Mouse (Mus musculus): Measurements from ENCODE around the gene Chrne. TPM values are rescaled to one million over a fixed set of nuclear protein-coding genes. Genes with fewer than 3 reads are reported as not detected.

The Chrne gene
- polyA plus RNA-seq, 1 experiment: 0.53 TPM

DNA sequence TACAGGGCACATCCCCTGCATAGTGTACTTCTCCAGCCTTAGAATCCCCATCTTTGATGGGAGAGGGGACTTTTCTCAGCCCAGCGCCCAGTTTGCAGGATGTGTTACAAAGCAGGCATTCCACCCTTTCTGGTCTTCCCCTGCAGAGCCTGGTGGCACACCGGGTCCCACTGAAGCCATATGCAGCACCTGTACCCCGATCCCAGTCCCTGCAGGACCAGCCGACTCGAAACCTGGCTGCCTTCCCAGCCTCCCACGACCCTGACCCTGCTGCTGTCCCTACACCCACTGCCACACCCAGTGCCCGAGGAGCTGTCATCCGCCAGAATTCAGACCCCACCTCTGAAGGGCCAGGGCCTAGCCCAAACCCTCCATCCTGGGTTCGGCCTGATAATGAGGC is 11.4 kb downstream of the Chrne start:
- Histone ChIP-seq H3K27me3 (ENCODE audit: control insufficient read depth, insufficient read depth, low read length) (no peaks in the 10 kb centered on the region), H3K4me1 (replicated peaks; ENCODE audit: control insufficient read depth, insufficient read depth, low read length) (no peaks in the 10 kb centered on the region), H3K36me3 (ENCODE audit: control insufficient read depth, insufficient read depth, low read length) (peaks cover 34% of the 10 kb centered on the region), H3K4me3 (ENCODE audit: control insufficient read depth, insufficient read depth, low read length) (no peak overlapping the region), H3K27ac (ENCODE audit: control insufficient read depth, insufficient read depth, low read length) (no peak overlapping the region)
- no peak for DNase-seq
- WGBS: 96% methylated on average over 9 of the region's 9 CpGs
- TF ChIP-seq CTCF (IDR thresholded peaks at IDR 0.05; ENCODE audit: borderline replicate concordance, control insufficient read depth, extremely low read depth, insufficient read depth, low read length, poor library complexity) (no peak), POLR2A (IDR thresholded peaks at IDR 0.05; ENCODE audit: control insufficient read depth, extremely low read depth, insufficient read depth, low read length, poor library complexity) (no peak)

DNA sequence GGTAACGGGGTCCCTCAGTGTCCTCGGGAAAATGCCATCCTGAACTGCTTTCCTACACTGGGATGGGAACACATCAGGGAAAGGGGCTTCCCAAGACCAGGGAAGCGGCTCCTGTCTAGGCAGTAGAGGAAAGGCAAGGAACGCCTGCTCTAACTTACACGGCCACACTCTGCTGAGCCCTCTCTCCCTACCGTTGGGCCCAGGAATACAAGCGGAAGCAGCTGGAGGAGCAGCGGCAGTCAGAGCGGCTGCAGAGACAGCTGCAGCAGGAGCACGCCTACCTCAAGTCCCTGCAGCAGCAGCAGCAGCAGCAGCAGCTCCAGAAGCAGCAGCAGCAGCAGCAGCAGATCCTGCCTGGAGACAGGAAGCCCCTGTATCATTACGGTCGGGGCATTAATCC is 12.3 kb downstream of the Chrne start:
- DNase-seq: no peak
- Histone ChIP-seq H3K27me3 (ENCODE audit: control insufficient read depth, insufficient read depth, low read length) (no peaks in the 10 kb centered on the region), H3K36me3 (ENCODE audit: control insufficient read depth, insufficient read depth, low read length) (peaks cover 30% of the 10 kb centered on the region), H3K4me3 (ENCODE audit: control insufficient read depth, insufficient read depth, low read length) (no peak overlapping the region), H3K27ac (ENCODE audit: control insufficient read depth, insufficient read depth, low read length) (no peak overlapping the region), H3K4me1 (replicated peaks; ENCODE audit: control insufficient read depth, insufficient read depth, low read length) (no peaks in the 10 kb centered on the region)
- TF ChIP-seq CTCF (IDR thresholded peaks at IDR 0.05; ENCODE audit: borderline replicate concordance, control insufficient read depth, extremely low read depth, insufficient read depth, low read length, poor library complexity): no peak
- TF ChIP-seq POLR2A (IDR thresholded peaks at IDR 0.05; ENCODE audit: control insufficient read depth, extremely low read depth, insufficient read depth, low read length, poor library complexity): no peak
- WGBS: 98% methylated on average over 12 of the region's 12 CpGs

DNA sequence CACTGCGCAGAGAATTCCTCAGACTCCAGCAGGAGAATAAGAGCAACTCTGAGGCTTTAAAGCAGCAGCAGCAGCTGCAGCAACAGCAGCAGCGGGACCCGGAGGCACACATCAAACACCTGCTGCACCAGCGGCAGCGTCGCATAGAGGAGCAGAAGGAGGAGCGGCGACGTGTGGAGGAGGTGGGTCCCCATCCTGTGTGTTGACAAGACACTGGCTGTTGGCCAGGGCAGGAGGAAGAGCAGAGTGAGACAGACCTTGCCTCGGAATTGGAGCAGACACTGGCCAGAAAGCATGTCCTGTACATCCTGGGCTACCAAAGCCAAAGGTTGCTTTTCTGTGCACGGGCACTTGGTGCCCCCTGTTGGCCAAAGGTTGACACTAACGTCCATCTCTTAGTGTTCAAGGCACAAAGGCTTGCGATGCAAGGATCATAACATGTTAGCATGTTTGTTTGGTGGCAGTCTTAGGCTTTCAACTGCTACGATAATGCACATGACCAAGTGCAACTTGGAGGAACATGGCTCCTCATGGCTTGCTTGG is 13.9 kb downstream of the Chrne start:
- H3K27ac ChIP-seq (ENCODE audit: control insufficient read depth, insufficient read depth, low read length): no peak overlapping the region
- DNase-seq: peak; percentile 77
- H3K4me3 ChIP-seq (ENCODE audit: control insufficient read depth, insufficient read depth, low read length): no peak overlapping the region
- H3K36me3 ChIP-seq (ENCODE audit: control insufficient read depth, insufficient read depth, low read length): peaks cover 26% of the 10 kb centered on the region
- no peaks in the 10 kb centered on the region for H3K27me3 ChIP-seq (ENCODE audit: control insufficient read depth, insufficient read depth, low read length)
- no peaks in the 10 kb centered on the region for H3K4me1 ChIP-seq (replicated peaks; ENCODE audit: control insufficient read depth, insufficient read depth, low read length)
- WGBS: 67% methylated on average over 14 of the region's 14 CpGs
- peak; percentile 47; the same call in 1 of the 2 replicates for TF ChIP-seq CTCF (IDR thresholded peaks at IDR 0.05; ENCODE audit: borderline replicate concordance, control insufficient read depth, extremely low read depth, insufficient read depth, low read length, poor library complexity)
- TF ChIP-seq POLR2A (IDR thresholded peaks at IDR 0.05; ENCODE audit: control insufficient read depth, extremely low read depth, insufficient read depth, low read length, poor library complexity): no peak

DNA sequence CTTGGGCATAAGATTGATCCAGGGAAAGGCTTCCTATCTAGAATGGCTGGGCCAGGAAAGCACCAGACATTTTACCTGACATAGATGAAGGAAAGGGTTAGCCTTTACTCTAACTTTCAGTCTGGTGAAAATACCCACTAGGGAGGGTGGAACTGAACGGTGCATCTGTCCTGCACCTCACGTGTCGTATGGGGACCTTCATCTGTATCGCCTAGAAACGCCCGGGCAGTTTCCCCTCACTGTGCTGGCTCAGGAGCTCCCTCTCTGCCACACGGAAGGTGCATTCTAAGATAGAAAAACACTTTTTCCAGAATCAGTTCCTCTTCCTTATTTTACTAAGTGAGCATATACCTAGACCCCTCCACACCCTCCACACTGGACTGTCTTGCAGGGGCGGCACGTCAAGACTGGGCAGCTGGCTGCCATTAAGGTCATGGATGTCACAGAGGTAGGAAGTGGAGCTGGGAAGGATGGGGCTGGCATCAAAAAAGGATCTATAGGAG is 20.5 kb downstream of the Chrne start:
- no peak overlapping the region for H3K27ac ChIP-seq (ENCODE audit: control insufficient read depth, insufficient read depth, low read length)
- H3K4me3 ChIP-seq (ENCODE audit: control insufficient read depth, insufficient read depth, low read length): no peak overlapping the region
- H3K4me1 ChIP-seq (replicated peaks; ENCODE audit: control insufficient read depth, insufficient read depth, low read length): peaks cover 13% of the 10 kb centered on the region
- WGBS: 89% methylated on average over 9 of the region's 9 CpGs
- H3K27me3 ChIP-seq (ENCODE audit: control insufficient read depth, insufficient read depth, low read length): no peaks in the 10 kb centered on the region
- TF ChIP-seq POLR2A (IDR thresholded peaks at IDR 0.05; ENCODE audit: control insufficient read depth, extremely low read depth, insufficient read depth, low read length, poor library complexity) (no peak), CTCF (IDR thresholded peaks at IDR 0.05; ENCODE audit: borderline replicate concordance, control insufficient read depth, extremely low read depth, insufficient read depth, low read length, poor library complexity) (no peak)
- no peaks in the 10 kb centered on the region; the same call in 1 of the 2 replicates for H3K36me3 ChIP-seq (ENCODE audit: control insufficient read depth, insufficient read depth, low read length)
- DNase-seq: no peak

DNA sequence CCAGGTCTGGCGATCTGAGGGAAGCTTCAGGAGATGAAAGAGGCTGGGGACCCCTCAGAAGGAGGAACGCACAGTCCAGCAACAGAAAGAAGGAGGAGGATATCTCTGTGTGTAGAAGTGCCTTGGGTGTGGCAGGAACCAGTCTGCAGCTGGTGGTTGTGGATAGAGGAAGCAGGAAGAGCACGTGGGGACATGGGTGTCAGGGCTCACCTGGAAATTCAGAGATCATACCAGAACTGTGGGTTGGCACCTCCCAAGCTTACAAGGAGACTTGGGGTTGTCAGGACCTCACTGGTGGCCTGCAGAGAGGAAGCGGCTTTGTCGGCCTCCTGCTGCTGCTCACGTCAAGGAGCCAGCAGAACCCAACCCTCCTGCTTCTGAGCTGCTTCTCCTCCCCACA is 21.7 kb downstream of the Chrne start:
- Histone ChIP-seq H3K4me3 (ENCODE audit: control insufficient read depth, insufficient read depth, low read length) (no peak overlapping the region), H3K27ac (ENCODE audit: control insufficient read depth, insufficient read depth, low read length) (no peak overlapping the region; the same call in 1 of the 2 replicates), H3K4me1 (replicated peaks; ENCODE audit: control insufficient read depth, insufficient read depth, low read length) (peaks cover 13% of the 10 kb centered on the region), H3K36me3 (ENCODE audit: control insufficient read depth, insufficient read depth, low read length) (no peaks in the 10 kb centered on the region; the same call in 1 of the 2 replicates), H3K27me3 (ENCODE audit: control insufficient read depth, insufficient read depth, low read length) (no peaks in the 10 kb centered on the region)
- TF ChIP-seq POLR2A (IDR thresholded peaks at IDR 0.05; ENCODE audit: control insufficient read depth, extremely low read depth, insufficient read depth, low read length, poor library complexity) (no peak), CTCF (IDR thresholded peaks at IDR 0.05; ENCODE audit: borderline replicate concordance, control insufficient read depth, extremely low read depth, insufficient read depth, low read length, poor library complexity) (no peak)
- DNase-seq: no peak
- 33% methylated on average over 6 of the region's 6 CpGs for WGBS

DNA sequence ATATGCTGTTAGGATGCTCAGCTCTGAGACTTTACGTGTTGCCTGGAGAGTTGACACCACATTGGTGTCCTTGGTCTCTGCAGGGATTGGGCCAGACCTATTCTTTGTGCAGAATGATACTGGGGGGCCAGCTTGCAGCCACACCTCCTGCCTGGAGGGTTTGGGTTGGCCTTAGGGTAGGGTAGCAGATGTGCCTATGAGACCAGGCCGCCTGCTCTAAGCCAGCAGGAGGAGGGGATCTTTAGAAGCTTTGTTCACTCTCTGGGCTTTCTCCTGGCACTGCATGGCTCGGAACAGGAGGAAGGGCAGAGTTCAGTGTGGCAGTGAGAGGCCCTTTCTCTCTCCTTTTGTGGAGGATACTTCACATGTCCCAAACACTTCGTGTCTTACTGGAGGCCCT is 22.9 kb downstream of the Chrne start:
- WGBS: 77% methylated on average over 4 of the region's 4 CpGs
- no peak for DNase-seq
- Histone ChIP-seq H3K27me3 (ENCODE audit: control insufficient read depth, insufficient read depth, low read length) (no peaks in the 10 kb centered on the region), H3K27ac (ENCODE audit: control insufficient read depth, insufficient read depth, low read length) (peak overlapping the region; percentile 27; the same call in 1 of the 2 replicates), H3K4me1 (replicated peaks; ENCODE audit: control insufficient read depth, insufficient read depth, low read length) (peaks cover 13% of the 10 kb centered on the region), H3K4me3 (ENCODE audit: control insufficient read depth, insufficient read depth, low read length) (no peak overlapping the region), H3K36me3 (ENCODE audit: control insufficient read depth, insufficient read depth, low read length) (no peaks in the 10 kb centered on the region; the same call in 1 of the 2 replicates)
- TF ChIP-seq POLR2A (IDR thresholded peaks at IDR 0.05; ENCODE audit: control insufficient read depth, extremely low read depth, insufficient read depth, low read length, poor library complexity) (no peak), CTCF (IDR thresholded peaks at IDR 0.05; ENCODE audit: borderline replicate concordance, control insufficient read depth, extremely low read depth, insufficient read depth, low read length, poor library complexity) (no peak)
